Mouse (Mus musculus) spleen, postnatal 4 days (tissue): ENCODE measurements around the gene Cdc40.
"Not testable (repeated sequence)": the region's sequence is repeated elsewhere in the genome, so short reads cannot be mapped to it uniquely, and the experiment has no call there.

ENCODE experiments used
- DNase-seq, 2 experiments: peaks; one replicate each; pipeline ENCODE4 v3.0.0; 2022; ENCODE audit warnings: low spot score in 2 of 2

Gene Cdc40

DNA sequence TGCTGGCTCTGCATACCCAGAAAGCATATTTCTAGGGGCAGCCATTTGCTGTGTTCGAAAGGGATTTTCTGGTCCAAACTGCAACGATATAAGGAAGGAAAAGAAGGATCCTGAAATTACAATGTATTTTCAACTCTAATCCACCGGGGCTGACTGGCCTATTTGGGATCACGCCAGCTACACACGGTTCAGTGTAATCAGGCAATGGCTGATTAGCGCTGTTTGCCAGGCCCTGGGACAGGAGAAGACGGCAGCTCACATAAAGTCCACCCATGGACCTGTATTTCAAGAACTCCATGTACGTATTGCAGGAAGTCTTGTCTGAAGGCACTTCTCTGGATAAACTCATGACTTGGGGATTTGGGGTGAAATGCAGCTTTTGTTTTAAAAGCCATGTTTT, 25.5 kb downstream of the Cdc40 start:
- no peak for DNase-seq

- DNase-seq, result no peak
Measured at GRCm38 (mm10) chr10:40856703-40857102, 26.4 kb downstream of the Cdc40 start.

- DNase-seq, result no peak
Measured at GRCm38 (mm10) chr10:40855616-40856015, 27.5 kb downstream of the Cdc40 start.

GRCm38 (mm10) chr10:40851138-40851537, 32.0 kb downstream of the Cdc40 start:
- DNase-seq, result no peak

DNA sequence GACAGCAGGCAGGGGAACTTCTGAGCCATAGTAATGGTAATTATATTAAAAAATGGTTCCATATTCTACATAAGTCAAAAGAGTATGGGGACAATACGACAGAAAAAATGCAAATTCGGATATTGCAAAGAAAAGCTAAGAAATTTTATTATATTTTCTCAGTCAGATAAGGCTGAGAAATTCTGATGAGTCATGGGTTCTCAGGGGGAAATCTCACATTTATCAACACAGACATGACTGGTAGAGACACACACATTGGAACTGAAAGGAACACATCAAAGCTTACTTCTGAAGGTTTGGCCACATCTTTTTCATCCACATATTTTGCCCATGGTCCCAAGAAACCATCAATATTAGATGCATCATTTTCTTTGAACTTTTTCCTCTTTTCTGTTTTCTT, 32.5 kb downstream of the Cdc40 start:
- DNase-seq, result no peak

GRCm38 (mm10) chr10:40847176-40847874, 35.8 kb downstream of the Cdc40 start:
- DNase-seq, result no peak

DNA sequence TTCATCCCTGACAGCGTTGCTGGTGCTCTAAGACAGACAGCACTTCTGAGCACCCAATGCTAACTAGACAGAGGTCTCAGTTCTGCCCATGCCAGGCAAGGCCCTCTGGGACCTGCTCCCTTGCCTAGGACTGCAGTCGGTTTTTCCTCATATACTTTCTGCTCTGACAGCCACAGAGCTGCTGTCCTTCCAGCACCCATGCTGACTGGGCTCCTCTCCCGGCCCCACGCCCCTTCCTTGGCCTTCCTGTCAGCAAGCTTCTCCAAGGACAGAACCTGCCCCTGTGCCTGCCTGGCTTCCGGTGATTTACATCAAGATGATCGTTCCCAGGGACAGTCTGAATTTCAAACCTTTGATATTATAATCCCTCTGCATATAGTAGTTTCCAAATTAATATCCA, 37.5 kb downstream of the Cdc40 start:
- no peak for DNase-seq

- DNase-seq, result no peak
Measured at GRCm38 (mm10) chr10:40844546-40844945, 38.6 kb downstream of the Cdc40 start.

GRCm38 (mm10) chr10:40843841-40844240, 39.3 kb downstream of the Cdc40 start:
- no peak for DNase-seq

GRCm38 (mm10) chr10:40840086-40840485, 43.0 kb downstream of the Cdc40 start:
- DNase-seq, result no peak

DNA sequence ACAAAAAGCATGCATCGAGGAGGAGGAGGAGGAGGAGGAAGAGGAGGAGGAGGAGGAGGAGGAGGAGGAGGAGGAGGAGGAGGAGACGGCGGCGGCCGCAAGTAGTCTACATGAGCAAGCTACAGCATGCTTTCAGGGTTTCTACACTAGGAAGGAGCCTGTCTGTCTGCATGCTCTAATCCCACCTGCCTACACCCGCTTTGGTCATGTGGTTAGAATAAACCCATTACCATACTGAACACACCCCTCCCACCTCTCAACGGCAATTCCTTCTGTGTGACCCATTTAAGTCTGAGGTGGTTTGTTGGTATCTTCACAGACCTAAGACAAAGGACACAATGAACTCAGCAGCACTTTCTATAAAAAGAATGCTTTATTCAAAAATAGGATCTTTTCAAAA, 51.8 kb downstream of the Cdc40 start:
- DNase-seq, result no peak

DNA sequence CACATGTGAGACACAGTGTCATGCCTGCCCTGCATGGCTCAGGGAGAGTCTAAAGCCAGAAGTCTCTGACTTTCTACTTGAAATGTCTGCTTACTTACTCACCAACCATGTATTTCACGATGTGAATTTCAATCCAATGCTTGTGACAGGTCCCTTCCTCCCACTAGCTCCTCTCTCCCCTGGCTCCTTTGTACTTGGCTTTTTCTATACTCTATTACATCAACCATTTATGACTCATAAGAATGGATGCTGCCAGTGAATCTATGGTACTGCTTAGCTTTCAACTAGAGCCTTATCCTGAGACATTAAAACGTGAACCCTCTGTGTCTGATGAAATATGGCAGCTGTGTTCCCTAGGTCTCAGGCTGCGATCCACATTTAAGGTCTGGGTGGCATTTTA, 52.8 kb downstream of the Cdc40 start:
- no peak for DNase-seq

DNA sequence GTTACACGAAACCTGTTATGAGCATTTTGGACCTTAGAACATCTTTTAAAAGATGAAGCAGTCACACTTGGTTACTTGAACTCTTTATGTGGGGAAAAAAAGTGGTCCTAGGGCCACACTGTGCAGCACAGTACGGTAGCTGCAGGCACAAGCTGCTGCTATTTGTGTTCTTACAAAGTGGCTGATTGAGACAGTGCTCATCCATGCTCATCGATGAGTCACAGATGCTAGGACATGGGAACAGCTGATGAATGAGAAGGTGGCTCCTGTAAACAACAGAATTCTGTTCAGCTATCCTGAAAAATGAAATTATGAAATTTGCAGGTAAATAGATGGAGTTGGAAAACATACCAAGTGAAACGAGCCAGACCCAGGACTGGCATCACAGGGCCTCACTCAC, 55.4 kb downstream of the Cdc40 start:
- no peak for DNase-seq

GRCm38 (mm10) chr10:40825952-40826351, 57.2 kb downstream of the Cdc40 start:
- no peak for DNase-seq

DNA sequence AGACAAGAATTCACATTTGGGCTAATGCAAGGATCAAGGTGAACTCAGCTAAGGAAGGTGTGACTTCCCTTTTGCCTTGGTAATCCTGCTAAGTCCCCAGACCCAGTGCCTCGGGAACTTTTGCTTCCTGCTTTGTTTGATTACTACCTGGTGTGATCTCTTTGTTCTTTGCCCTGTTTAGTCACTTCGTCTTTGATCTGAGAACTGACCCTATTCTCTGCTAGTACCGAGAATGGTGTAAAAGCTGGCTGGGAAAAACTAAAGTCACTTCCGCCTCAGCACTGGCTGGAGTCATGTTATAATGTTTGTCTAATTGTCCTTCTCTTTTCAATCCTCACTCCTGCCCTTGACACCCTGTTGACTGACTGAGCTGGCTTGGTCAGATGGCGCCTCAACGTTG, 66.6 kb downstream of the Cdc40 start:
- DNase-seq, result no peak

DNA sequence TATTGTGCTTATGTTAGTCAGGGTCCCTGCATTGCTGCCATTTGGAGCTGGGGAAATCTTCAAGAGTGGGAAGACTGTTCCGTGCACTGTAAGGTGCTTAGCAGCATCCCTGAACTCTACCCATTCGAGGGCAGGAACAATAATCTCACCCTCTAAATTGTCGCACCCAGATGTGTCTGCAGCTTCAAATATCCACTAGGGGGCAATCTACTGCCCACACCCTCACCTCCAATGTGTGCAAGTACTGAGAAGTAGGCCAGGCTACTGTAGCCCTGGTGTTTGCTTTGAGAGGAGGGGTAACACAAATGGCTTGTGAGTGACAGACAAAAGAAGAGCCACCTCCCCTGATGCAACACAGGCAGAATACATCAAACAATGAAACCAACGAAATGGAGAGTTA, 69.5 kb downstream of the Cdc40 start:
- DNase-seq, result no peak

- DNase-seq, result not testable (repeated sequence)
Measured at GRCm38 (mm10) chr10:40809411-40809910, 73.7 kb downstream of the Cdc40 start.

DNA sequence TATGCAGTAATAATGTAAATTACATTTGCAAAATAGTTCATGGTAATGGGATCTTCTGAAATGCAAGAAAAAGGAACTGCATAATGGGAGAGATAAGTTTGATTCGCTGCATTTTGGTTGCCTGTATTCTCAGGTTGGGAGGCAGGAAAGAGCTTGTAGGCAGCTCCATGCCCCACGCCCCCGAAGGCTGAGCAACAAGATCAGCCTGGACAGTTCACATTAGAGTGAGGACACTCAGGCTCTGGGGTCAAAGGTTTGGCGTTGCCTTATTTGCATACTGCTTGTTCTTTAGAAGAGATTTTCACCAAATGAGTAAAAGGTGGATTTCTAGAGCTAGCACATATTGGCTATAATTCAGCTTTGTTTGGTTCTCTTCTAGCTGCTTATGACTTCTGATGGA, 76.9 kb downstream of the Cdc40 start:
- DNase-seq, result no peak

DNA sequence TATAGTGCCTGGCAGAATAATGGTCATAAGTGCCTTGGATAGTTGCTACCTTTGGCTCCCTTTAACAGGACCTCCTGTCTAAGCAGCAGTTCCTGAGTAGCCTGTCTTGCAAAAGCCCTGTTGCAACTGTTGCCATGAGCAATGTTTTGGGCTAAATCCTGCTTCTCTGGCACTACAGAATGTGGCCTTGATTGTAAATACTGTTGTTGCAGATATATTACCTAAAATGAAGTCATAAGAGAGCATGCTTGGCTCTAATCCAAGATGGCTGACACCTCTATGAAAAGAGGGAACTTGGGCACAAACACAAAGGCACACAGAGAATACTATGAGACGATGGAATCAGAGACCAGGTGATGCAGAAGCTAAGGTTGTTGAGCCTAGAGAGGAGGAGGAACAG, 77.9 kb downstream of the Cdc40 start:
- DNase-seq, result no peak

- DNase-seq, result no peak
Measured at GRCm38 (mm10) chr10:40792115-40792514, 91.0 kb downstream of the Cdc40 start.

- no peak for DNase-seq
Measured at GRCm38 (mm10) chr10:40790406-40790805, 92.7 kb downstream of the Cdc40 start.
